ENCODE assay signal across 8 mouse cellular contexts in the genomic region with DNA sequence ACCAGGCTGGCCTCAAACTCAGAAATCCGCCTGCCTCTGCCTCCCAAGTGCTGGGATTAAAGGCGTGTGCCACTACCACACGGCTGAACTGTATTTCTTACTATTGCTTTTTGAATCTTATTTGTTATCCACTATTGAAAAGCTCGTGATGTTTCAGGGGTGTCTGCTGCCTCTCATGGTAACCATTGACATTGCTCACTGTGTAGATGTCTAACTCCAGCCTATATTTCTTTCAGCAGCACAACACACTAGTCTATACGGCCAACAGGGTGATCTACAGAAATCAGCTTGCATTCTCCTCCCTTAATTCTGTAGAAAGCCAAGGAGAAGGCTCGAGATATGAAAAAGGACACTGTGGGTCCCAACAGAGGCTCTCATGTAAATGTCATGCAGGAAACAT. TPM values are rescaled to one million over a fixed set of nuclear protein-coding genes. Genes with fewer than 3 reads are reported as not detected.
DNase-seq lines count a peak whose midpoint lies in the region; ATAC-seq and TF ChIP-seq lines count a peak whose summit lies in the region.

No protein-coding gene starts in this region.

- no peaks in the 10 kb centered on the region for H3K9me3 ChIP-seq in kidney, embryonic 14.5 days (ENCODE audit: control insufficient read depth, low read length)
- no peaks in the 10 kb centered on the region for H3K9me3 ChIP-seq in embryonic facial prominence, embryonic 15.5 days (replicated peaks)
- no peaks in the 10 kb centered on the region for H3K9me3 ChIP-seq in hindbrain, postnatal 0 days (ENCODE audit: low read length)
- no peaks in the 10 kb centered on the region for H3K9me3 ChIP-seq in midbrain, embryonic 14.5 days (ENCODE audit: control insufficient read depth, low read length)

- H3K4me3 ChIP-seq in kidney, embryonic 14.5 days (ENCODE audit: low read length) = no peak overlapping the region; the same call in 1 of the 2 replicates
- H3K4me3 ChIP-seq in embryonic facial prominence, embryonic 15.5 days (replicated peaks) = peak overlapping the region; percentile 36
- no peak overlapping the region for H3K4me3 ChIP-seq in hindbrain, postnatal 0 days (ENCODE audit: low read length)
- no peak overlapping the region for H3K4me3 ChIP-seq in midbrain, embryonic 14.5 days (replicated peaks; ENCODE audit: low read depth, low read length)

- H3K27ac ChIP-seq in kidney, embryonic 14.5 days (ENCODE audit: low read depth, low read length) = no peak overlapping the region
- H3K27ac ChIP-seq in embryonic facial prominence, embryonic 15.5 days (replicated peaks) = no peak overlapping the region
- peak overlapping the region; percentile 57; the same call in 1 of the 2 replicates for H3K27ac ChIP-seq in hindbrain, postnatal 0 days
- H3K27ac ChIP-seq in midbrain, embryonic 14.5 days (replicated peaks; ENCODE audit: low read depth, low read length) = no peak overlapping the region

- no peak for DNase-seq in kidney, postnatal 36 days
- peak; percentile 26 for DNase-seq in hindbrain, postnatal 0 days (ENCODE audit: low spot score)
- DNase-seq in midbrain, embryonic 14.5 days = no peak
- DNase-seq in adrenal gland, postnatal 4 days (ENCODE audit: low spot score in 2 of 2) = no peak
- DNase-seq in layer of hippocampus, adult 9-10 months (ENCODE audit: low spot score) = no peak
- no peak for DNase-seq in right cerebral cortex, postnatal 14 days

- H3K9ac ChIP-seq in kidney, embryonic 14.5 days (ENCODE audit: low read depth, low read length) = no peak overlapping the region
- no peak overlapping the region for H3K9ac ChIP-seq in embryonic facial prominence, embryonic 15.5 days
- 0 out of 2 replicates have a peak overlapping the region, but pooled peaks have one; percentile 9 for H3K9ac ChIP-seq in hindbrain, postnatal 0 days (replicated peaks; ENCODE audit: low read length)
- no peak overlapping the region; the same call in 1 of the 2 replicates for H3K9ac ChIP-seq in midbrain, embryonic 14.5 days (replicated peaks; ENCODE audit: low read length)

- no peak for ATAC-seq in kidney, embryonic 14.5 days (ENCODE audit: low FRiP score, low TSS enrichment)
- ATAC-seq in embryonic facial prominence, embryonic 15.5 days (ENCODE audit: insufficient number of reproducible peaks, low FRiP score, low TSS enrichment, low read depth) = no peak
- no peak for ATAC-seq in hindbrain, postnatal 0 days
- ATAC-seq in midbrain, embryonic 14.5 days (ENCODE audit: low FRiP score, low TSS enrichment) = no peak

- H3K36me3 ChIP-seq in kidney, embryonic 14.5 days (ENCODE audit: control insufficient read depth, insufficient read depth, low read length) = no peaks in the 10 kb centered on the region
- no peaks in the 10 kb centered on the region for H3K36me3 ChIP-seq in embryonic facial prominence, embryonic 15.5 days
- no peaks in the 10 kb centered on the region for H3K36me3 ChIP-seq in hindbrain, postnatal 0 days (ENCODE audit: insufficient read depth, low read length)
- H3K36me3 ChIP-seq in midbrain, embryonic 14.5 days (ENCODE audit: control insufficient read depth, insufficient read depth, low read length) = no peaks in the 10 kb centered on the region

- 86% methylated on average over 6 of the region's 6 CpGs for WGBS in kidney, embryonic 14.5 days
- WGBS in embryonic facial prominence, embryonic 15.5 days = 78% methylated on average over 6 of the region's 6 CpGs
- 59% methylated on average over 6 of the region's 6 CpGs for WGBS in hindbrain, postnatal 0 days
- 64% methylated on average over 6 of the region's 6 CpGs for WGBS in midbrain, embryonic 14.5 days

- peak; percentile 44 for TF ChIP-seq CTCF in hindbrain, postnatal 0 days (IDR thresholded peaks at IDR 0.05; ENCODE audit: low read depth)

- H3K4me1 ChIP-seq in kidney, embryonic 14.5 days (ENCODE audit: control insufficient read depth, insufficient read depth, low read length) = peaks cover 5% of the 10 kb centered on the region; the same call in 1 of the 2 replicates
- peaks cover 9% of the 10 kb centered on the region; the same call in 1 of the 2 replicates for H3K4me1 ChIP-seq in embryonic facial prominence, embryonic 15.5 days
- peaks cover 4% of the 10 kb centered on the region; the same call in 1 of the 2 replicates for H3K4me1 ChIP-seq in hindbrain, postnatal 0 days (ENCODE audit: insufficient read depth, low read length)
- peaks cover 26% of the 10 kb centered on the region for H3K4me1 ChIP-seq in midbrain, embryonic 14.5 days (ENCODE audit: control insufficient read depth, insufficient read depth, low read length)

- H3K4me2 ChIP-seq in kidney, embryonic 14.5 days (replicated peaks; ENCODE audit: low read depth, low read length) = peak overlapping the region; percentile 47; the same call in 1 of the 2 replicates
- H3K4me2 ChIP-seq in embryonic facial prominence, embryonic 15.5 days (replicated peaks) = peak overlapping the region; percentile 47
- peak overlapping the region; percentile 46 for H3K4me2 ChIP-seq in hindbrain, postnatal 0 days (ENCODE audit: low read depth, low read length)
- peak overlapping the region; percentile 48 for H3K4me2 ChIP-seq in midbrain, embryonic 14.5 days (ENCODE audit: low read length)

- peaks cover 17% of the 10 kb centered on the region; the same call in 1 of the 2 replicates for H3K27me3 ChIP-seq in kidney, embryonic 14.5 days (ENCODE audit: control insufficient read depth, insufficient read depth, low read length)
- H3K27me3 ChIP-seq in embryonic facial prominence, embryonic 15.5 days = peaks cover 35% of the 10 kb centered on the region
- no peaks in the 10 kb centered on the region for H3K27me3 ChIP-seq in hindbrain, postnatal 0 days (ENCODE audit: insufficient read depth, low read length)
- 0 out of 2 replicates have a peak, but pooled peaks cover 6% of the 10 kb centered on the region for H3K27me3 ChIP-seq in midbrain, embryonic 14.5 days (ENCODE audit: control insufficient read depth, insufficient read depth, low read length)

RNA-seq across cellular contexts. Expression of a gene that starts 28.1 kb away (rescaled TPM):
- polyA plus RNA-seq in kidney, embryonic 14.5 days (2014; fragmentation: Nextera tagmentation; extraction: Ambion mirVana) = 199 and 214 TPM in 2 replicates
- 163 and 167 TPM in 2 replicates for polyA plus RNA-seq in embryonic facial prominence, embryonic 15.5 days (2015; fragmentation: Nextera tagmentation; extraction: Ambion mirVana)
- 355 and 356 TPM in 2 replicates for total RNA-seq in hindbrain, postnatal 0 days (2014; rRNA removed)
- 235 and 242 TPM in 2 replicates for polyA plus RNA-seq in hindbrain, postnatal 0 days (2015; fragmentation: Nextera tagmentation; extraction: Ambion mirVana)
- 196 and 203 TPM in 2 replicates for polyA plus RNA-seq in midbrain, embryonic 14.5 days (2014; fragmentation: Nextera tagmentation; extraction: Ambion mirVana)
- total RNA-seq in adrenal gland, postnatal 4 days (2021) = 100 to 1,000 TPM; 241 to 253 TPM
